ENCODE assay signal across 25 mouse cellular contexts in genomic region chr11:96115416-96115815, GRCm38 (mm10). TPM values are rescaled to one million over a fixed set of nuclear protein-coding genes. Genes with fewer than 3 reads are reported as not detected.
DNase-seq lines count a peak whose midpoint lies in the region; TF ChIP-seq lines count a peak whose summit lies in the region.
"Had no signal": no experiment of that assay in that cellular context is flagged by ENCODE, and none has a peak within 500 bp of the region (broad histone marks: within the 10 kb centered on the region; RNA-seq: fewer than 3 reads in every experiment).

No protein-coding gene starts in this region.

- no peak for TF ChIP-seq CTCF in ES-Bruce4 (IDR thresholded peaks at IDR 0.05; ENCODE audit: low read depth, low read length)
- TF ChIP-seq CTCF in kidney, adult 2 months (conservative IDR thresholded peaks at IDR 0.05; ENCODE audit: insufficient read depth, insufficient read length, low read depth, low read length) = no peak

- DNase-seq in ES-E14 (ENCODE audit: low read depth, low spot score) (no peak), ZHBTc4 (ENCODE audit: low read depth, low spot score) (peak; percentile 63)
- no peak for DNase-seq in right cerebral cortex, adult 18-20 months
- DNase-seq in kidney, adult 2 months = no peak
- DNase-seq: adrenal gland, adult 8-10 months; adrenal gland, postnatal 14 days; adrenal gland, postnatal 36 days; B cell, adult 2 months; cerebellum, adult 11-12 months; cerebellum, adult 2 months; cerebellum, adult 9-10 months; cerebellum, postnatal 10 days; cerebellum, postnatal 25 days; forebrain, postnatal 0 days had no signal

- H3K4me1 ChIP-seq in ES-Bruce4 (ENCODE audit: control insufficient read depth, insufficient read depth, low read length) (peaks cover 2% of the 10 kb centered on the region), ES-E14 (ENCODE audit: control insufficient read depth in 2 of 2, insufficient read depth in 2 of 2, low read length in 2 of 2, poor library complexity in 1 of 2) (peaks cover 6 to 7% of the 10 kb centered on the region in 2 experiments)
- no peaks in the 10 kb centered on the region for H3K4me1 ChIP-seq in kidney, adult 2 months (ENCODE audit: control insufficient read depth, insufficient read depth, low read length)
- H3K4me1 ChIP-seq: embryonic facial prominence, embryonic 10.5 days; embryonic facial prominence, embryonic 12.5 days; forebrain, embryonic 13.5 days; forebrain, embryonic 15.5 days had no signal

- H3K4me3 ChIP-seq in ES-Bruce4 (ENCODE audit: low read depth, low read length) (no peak overlapping the region), ES-E14 (ENCODE audit: insufficient read depth in 1 of 2, low read depth in 1 of 2, low read length in 2 of 2, poor library complexity in 1 of 2, severe bottlenecking in 1 of 2) (no peak overlapping the region)
- no peak overlapping the region for H3K4me3 ChIP-seq in kidney, adult 2 months (ENCODE audit: insufficient read depth, low read depth, low read length)
- H3K4me3 ChIP-seq: embryonic facial prominence, embryonic 10.5 days; embryonic facial prominence, embryonic 12.5 days; forebrain, embryonic 13.5 days; forebrain, embryonic 15.5 days had no signal

- H3K9me3 ChIP-seq in ES-Bruce4 (replicated peaks; ENCODE audit: control insufficient read depth, insufficient read depth, low read length, poor library complexity, severe bottlenecking) = no peaks in the 10 kb centered on the region
- no peaks in the 10 kb centered on the region for H3K9me3 ChIP-seq in ES-E14 (ENCODE audit: control insufficient read depth, insufficient read depth, low read depth, low read length)
- H3K9me3 ChIP-seq: embryonic facial prominence, embryonic 10.5 days; embryonic facial prominence, embryonic 12.5 days; forebrain, embryonic 13.5 days; forebrain, embryonic 15.5 days had no signal

- TF ChIP-seq POLR2A in ES-Bruce4 (IDR thresholded peaks at IDR 0.05; ENCODE audit: insufficient read depth, low read length) = no peak
- no peak for TF ChIP-seq POLR2A in kidney, adult 2 months (IDR thresholded peaks at IDR 0.05; ENCODE audit: low read depth, low read length)

- 86% methylated on average over 6 of the region's 6 CpGs for WGBS in kidney, adult 2 months

- peak overlapping the region; percentile 84 for H3K27ac ChIP-seq in ES-Bruce4 (ENCODE audit: insufficient read depth, low read length)
- peak overlapping the region; percentile 84; the same call in 1 of the 2 replicates for H3K27ac ChIP-seq in ES-E14 (ENCODE audit: insufficient read depth, low read depth, low read length, poor library complexity, severe bottlenecking)
- H3K27ac ChIP-seq in kidney, adult 2 months (ENCODE audit: insufficient read depth, low read depth, low read length) = no peak overlapping the region
- H3K27ac ChIP-seq: embryonic facial prominence, embryonic 10.5 days; embryonic facial prominence, embryonic 12.5 days; forebrain, embryonic 13.5 days; forebrain, embryonic 15.5 days had no signal

- H3K27me3 ChIP-seq in ES-Bruce4 (ENCODE audit: control insufficient read depth, insufficient read depth, low read length, poor library complexity, severe bottlenecking) = no peaks in the 10 kb centered on the region
- H3K27me3 ChIP-seq in kidney, adult 2 months (replicated peaks; ENCODE audit: control insufficient read depth, insufficient read depth, low read length) = no peaks in the 10 kb centered on the region; the same call in 1 of the 2 replicates
- H3K27me3 ChIP-seq: embryonic facial prominence, embryonic 12.5 days; forebrain, embryonic 15.5 days had no signal

- H3K36me3 ChIP-seq in ES-Bruce4 (ENCODE audit: control insufficient read depth, insufficient read depth, low read length, poor library complexity, severe bottlenecking) (no peaks in the 10 kb centered on the region), ES-E14 (ENCODE audit: control insufficient read depth, insufficient read depth, low read length, poor library complexity, severe bottlenecking) (no peaks in the 10 kb centered on the region)
- no peaks in the 10 kb centered on the region for H3K36me3 ChIP-seq in kidney, adult 2 months (ENCODE audit: control insufficient read depth, insufficient read depth, low read length)
- H3K36me3 ChIP-seq: embryonic facial prominence, embryonic 10.5 days; embryonic facial prominence, embryonic 12.5 days; forebrain, embryonic 15.5 days had no signal

- in situ Hi-C loops in ES-E14 (cut with MboI; ENCODE audit: low sequenced_read_pairs in 2 of 2, unreplicated experiment in 2 of 2) = no loop called here

- no peak for TF ChIP-seq EP300 in ES-Bruce4 (IDR thresholded peaks at IDR 0.05; ENCODE audit: insufficient read depth, low read depth, low read length)

- peak overlapping the region; percentile 39; the same call in 1 of the 2 replicates for H3K9ac ChIP-seq in ES-Bruce4 (ENCODE audit: low read depth, poor library complexity, severe bottlenecking)
- H3K9ac ChIP-seq in ES-E14 (ENCODE audit: insufficient read depth, low read depth, low read length, poor library complexity, severe bottlenecking) = no peak overlapping the region
- H3K9ac ChIP-seq: embryonic facial prominence, embryonic 12.5 days; forebrain, embryonic 13.5 days; forebrain, embryonic 15.5 days; forebrain, postnatal 0 days had no signal

TF ChIP-seq in ES-E14, 5 proteins besides CTCF, POLR2A, EP300 and RAD21:
- TF ChIP-seq CHD2 (IDR thresholded peaks at IDR 0.05; ENCODE audit: low read depth, low read length) (no peak), MAFK (IDR thresholded peaks at IDR 0.05; ENCODE audit: insufficient read depth, low read depth, low read length) (no peak)

RNA-seq across cellular contexts. Expression of gene Calcoco2, which starts 3.7 kb away (rescaled TPM):
- polyA plus RNA-seq in ES-Bruce4 (2011; ENCODE audit: insufficient read depth, insufficient read length, low read depth, missing spikeins) = 16.7 and 18.0 TPM in 2 replicates
- 23.3 and 160 TPM in 2 replicates for total RNA-seq in ES-E14 (2012; rRNA removed)
- polyA plus RNA-seq in kidney, adult 2 months (2012; rRNA removed) = not detected in 2 replicates
- total RNA-seq: adrenal gland, adult 18-20 months; adrenal gland, adult 8-10 months; adrenal gland, postnatal 14 days; adrenal gland, postnatal 36 days; CH12.LX; forebrain, postnatal 0 days; MEL had no signal
- polyA plus RNA-seq: CD4-positive, CD25-positive, alpha-beta regulatory T cell, adult 4 months; cerebellum, adult 2 months; cortical plate, adult 2 months; embryonic facial prominence, embryonic 10.5 days; embryonic facial prominence, embryonic 12.5 days; forebrain, embryonic 11.5 days; forebrain, embryonic 13.5 days; forebrain, embryonic 15.5 days had no signal

RNA-seq across cellular contexts. Expression of gene Ttll6, which starts 18.2 kb away (rescaled TPM):
- 6.9 and 7.9 TPM in 2 replicates for polyA plus RNA-seq in ES-Bruce4 (2011; ENCODE audit: insufficient read depth, insufficient read length, low read depth, missing spikeins)
- 5.0 and 5.4 TPM in 2 replicates for total RNA-seq in ES-E14 (2012; rRNA removed)
- 0.05 TPM in 2 replicates for polyA plus RNA-seq in kidney, adult 2 months (2012; rRNA removed)
- total RNA-seq: adrenal gland, adult 18-20 months; adrenal gland, adult 8-10 months; adrenal gland, postnatal 14 days; adrenal gland, postnatal 36 days; CH12.LX; MEL had no signal
- polyA plus RNA-seq: CD4-positive, CD25-positive, alpha-beta regulatory T cell, adult 4 months; embryonic facial prominence, embryonic 10.5 days; forebrain, embryonic 11.5 days had no signal

RNA-seq across cellular contexts. Expression of gene Atp5g1, which starts 39.9 kb away (rescaled TPM):
- 184 and 191 TPM in 2 replicates for polyA plus RNA-seq in ES-Bruce4 (2011; ENCODE audit: insufficient read depth, insufficient read length, low read depth, missing spikeins)
- total RNA-seq in ES-E14 (2012; rRNA removed) = 726 and 963 TPM in 2 replicates
- polyA plus RNA-seq in kidney, adult 2 months (2012; rRNA removed) = 1,915 and 2,050 TPM in 2 replicates

RNA-seq across cellular contexts. Expression of gene Ube2z, which starts 50.2 kb away (rescaled TPM):
- polyA plus RNA-seq in ES-Bruce4 (2011; ENCODE audit: insufficient read depth, insufficient read length, low read depth, missing spikeins) = 85.7 and 86.6 TPM in 2 replicates
- total RNA-seq in ES-E14 (2012; rRNA removed) = 42.5 and 75.9 TPM in 2 replicates
- polyA plus RNA-seq in kidney, adult 2 months (2012; rRNA removed) = 36.0 and 38.8 TPM in 2 replicates

Comparison
In these comparisons a context has a peak if more than half of its experiments do, and no peak if none do; other contexts are left out.
1. RNA of gene Calcoco2, which starts 3.7 kb away (polyA plus RNA-seq): 16.7 to 18.0 TPM in ES-Bruce4; not detected in kidney, adult 2 months; every median in the first group is over 10 times any median in the second.